Mouse (Mus musculus) ES-Bruce4 (cell line): ENCODE measurements around the gene Ptprm.

Experiments
- CTCF ChIP-seq: IDR thresholded peaks from one replicate; pipeline ENCODE4 v1.8.1; 2011; ENCODE audit warnings: low read depth, low read length
- POLR2A ChIP-seq: IDR thresholded peaks from one replicate; pipeline ENCODE4 v1.8.1; 2011; ENCODE audit warnings: low read length; ENCODE audit not compliant: insufficient read depth

DNA sequence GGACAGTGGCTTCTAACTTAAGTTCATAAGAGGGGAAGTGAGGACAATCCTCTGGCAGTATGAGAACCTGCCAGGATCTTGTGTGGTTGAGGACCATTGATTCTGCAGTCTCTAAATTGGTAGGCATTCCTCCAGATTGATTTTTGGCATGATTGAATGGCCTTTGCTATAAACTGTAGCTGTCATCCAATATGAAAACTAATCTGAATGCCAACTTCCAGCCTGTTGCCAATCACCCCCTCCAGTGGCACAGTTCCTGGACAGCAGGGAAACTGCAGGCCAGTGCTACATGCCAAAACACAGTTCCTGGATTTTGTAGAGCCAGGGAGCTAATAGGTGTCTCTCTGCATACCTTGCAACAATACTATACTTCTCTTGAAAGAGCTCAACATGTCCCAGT, 495.5 kb downstream of the Ptprm start:
- TF ChIP-seq CTCF (no peak), POLR2A (no peak)
